Mouse (Mus musculus) brain, adult 2 months (tissue): Measurements from ENCODE around the gene Epor.

Experiments used
- DNase-seq: peaks from one replicate; pipeline ENCODE4 v3.0.0; 2011; ENCODE audit warnings: low read depth, low spot score

The Epor gene

GRCm38 (mm10) chr9:21936692-21937570 lies 26.4 kb downstream of the Epor start, which contains the start of gene Plppr2:
TSS of gene Plppr2 (plus strand) at chr9:21937033.
- peak; percentile 99 for DNase-seq

GRCm38 (mm10) chr9:21935466-21936131 lies 27.7 kb downstream of the Epor start:
- DNase-seq, result no peak

DNA sequence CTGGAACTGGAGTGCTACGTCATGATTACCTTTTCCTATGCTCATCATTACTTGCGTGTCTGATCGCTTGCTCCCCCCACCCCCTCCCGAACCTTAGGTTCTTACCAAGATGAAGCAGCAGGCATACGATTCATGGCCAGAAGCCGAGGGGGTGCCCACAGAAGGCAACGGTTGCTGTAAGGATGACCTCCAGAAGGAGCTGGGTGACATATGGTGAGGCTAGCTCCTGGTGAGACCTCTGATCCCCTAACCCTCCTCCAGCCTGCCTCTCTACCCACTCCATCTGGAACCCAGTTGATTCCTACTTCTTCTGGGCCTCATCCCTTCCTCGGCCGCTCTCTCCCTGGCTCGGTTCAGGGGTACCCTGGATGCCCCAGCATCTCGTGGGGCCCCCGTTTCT lies 29.3 kb downstream of the Epor start:
- peak; percentile 56 for DNase-seq

DNA sequence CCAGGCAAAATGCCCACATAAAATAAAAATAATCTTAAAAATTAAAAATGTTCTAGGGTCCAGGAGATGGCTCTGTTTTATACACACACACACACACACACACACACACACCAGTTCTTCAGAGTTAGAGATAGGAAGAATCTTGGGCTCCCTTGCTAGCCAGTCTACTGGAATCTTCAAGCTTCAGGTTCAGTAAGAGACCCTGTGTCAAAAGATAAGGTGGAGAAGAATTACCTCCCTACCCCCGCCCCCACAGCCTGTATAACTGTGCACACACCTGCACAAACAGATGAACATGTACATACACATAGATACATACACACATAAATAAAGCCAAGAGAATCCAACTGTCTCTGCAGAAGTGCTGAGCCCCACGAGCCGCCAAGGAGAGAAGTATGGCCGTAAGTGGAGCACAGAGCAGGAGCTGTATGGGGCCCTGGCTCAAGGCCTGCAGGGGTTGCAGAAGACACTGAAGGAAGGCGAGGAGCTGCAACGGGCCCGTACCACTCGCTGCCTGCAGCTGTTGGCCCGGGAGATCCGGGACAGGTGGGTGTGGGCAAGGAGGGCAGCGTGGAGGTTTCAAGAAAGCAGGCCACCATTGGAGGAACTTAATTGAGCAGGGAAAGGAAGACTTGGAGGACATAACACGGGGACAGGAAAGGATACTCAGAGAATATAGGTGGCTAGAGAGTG lies 30.7 kb downstream of the Epor start:
- DNase-seq, result no peak

- DNase-seq, result peak; percentile 70
These were observed 31.3 kb downstream of the Epor start for GRCm38 (mm10) chr9:21932006-21932405.

DNA sequence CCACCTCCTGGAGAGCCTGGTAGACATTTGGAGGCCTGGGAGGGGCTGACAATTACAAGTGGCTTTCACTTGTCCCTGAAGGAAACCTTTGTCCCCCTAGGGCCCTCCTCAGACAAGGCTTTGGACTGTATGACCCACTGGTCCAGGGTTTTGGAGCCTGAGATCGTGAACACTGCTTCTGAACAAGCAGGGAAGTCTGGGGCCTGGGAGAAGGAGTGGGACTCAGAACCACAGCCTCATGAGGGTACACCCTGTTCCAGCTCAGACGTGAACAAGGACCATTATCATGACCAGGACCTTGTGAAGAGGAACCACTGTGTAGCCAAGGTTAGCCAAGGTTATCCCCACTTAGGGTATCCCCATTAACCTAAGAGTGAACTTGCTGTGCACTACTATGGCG lies 34.1 kb downstream of the Epor start:
- no peak for DNase-seq

DNA sequence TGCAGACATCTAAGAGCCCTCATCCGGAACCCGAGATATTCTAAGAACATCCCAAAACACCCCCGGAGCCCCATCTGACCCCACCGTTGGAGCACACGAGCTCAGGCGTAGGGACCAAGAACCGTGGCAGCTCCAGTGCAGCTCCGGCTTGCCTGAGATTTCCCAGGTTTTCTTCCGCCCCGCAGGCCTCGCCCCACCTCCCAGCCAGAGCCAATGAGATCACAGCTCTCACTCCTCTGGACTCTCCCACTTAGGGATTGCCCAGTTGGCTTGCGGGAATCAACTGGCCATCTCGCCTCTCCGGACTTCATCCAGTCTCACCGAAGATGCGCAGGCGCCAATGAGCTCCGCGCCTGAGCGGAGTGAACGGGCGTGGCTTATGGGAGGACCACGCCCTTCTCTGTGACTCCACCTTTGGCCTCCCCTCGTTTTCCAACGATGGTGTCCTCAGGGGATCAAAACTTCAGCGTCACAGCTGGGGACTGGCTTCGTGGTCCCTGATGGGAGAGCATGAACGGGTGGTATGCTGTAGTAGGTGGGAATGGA lies 36.0 kb downstream of the Epor start, which contains the start of the genes Ccdc159 and Tmem205:
Ccdc159 (plus strand) TSS at position 264 of the 546 bp plus-strand sequence.
Tmem205 (minus strand) TSS at position 349 of the 546 bp plus-strand sequence.
- peak; percentile 100 for DNase-seq

- DNase-seq, result peak; percentile 46
These were observed 36.5 kb downstream of the Epor start for GRCm38 (mm10) chr9:21926784-21927183.

- no peak for DNase-seq
These were observed 37.2 kb downstream of the Epor start for GRCm38 (mm10) chr9:21926155-21926554.

DNA sequence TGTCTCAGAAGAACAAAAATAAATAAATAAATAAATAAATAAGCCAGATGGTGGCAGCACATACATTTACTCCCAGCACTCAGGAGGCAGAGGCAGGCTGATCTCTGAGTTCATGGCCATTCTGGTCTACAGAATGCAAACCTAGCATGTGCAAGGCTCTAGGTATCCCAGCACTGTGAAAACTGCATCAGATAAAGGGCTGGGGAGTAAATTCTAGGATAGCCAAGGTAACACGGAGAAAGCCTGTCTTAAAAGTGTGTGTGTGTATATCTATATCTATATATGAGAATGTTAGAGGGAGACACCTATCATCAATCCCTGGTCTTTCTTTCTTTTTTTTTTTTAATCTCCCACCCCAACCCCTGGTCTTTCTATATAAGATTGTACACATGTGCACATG lies 37.8 kb downstream of the Epor start:
- DNase-seq, result no peak

GRCm38 (mm10) chr9:21925034-21925433 lies 38.3 kb downstream of the Epor start:
- no peak for DNase-seq

DNA sequence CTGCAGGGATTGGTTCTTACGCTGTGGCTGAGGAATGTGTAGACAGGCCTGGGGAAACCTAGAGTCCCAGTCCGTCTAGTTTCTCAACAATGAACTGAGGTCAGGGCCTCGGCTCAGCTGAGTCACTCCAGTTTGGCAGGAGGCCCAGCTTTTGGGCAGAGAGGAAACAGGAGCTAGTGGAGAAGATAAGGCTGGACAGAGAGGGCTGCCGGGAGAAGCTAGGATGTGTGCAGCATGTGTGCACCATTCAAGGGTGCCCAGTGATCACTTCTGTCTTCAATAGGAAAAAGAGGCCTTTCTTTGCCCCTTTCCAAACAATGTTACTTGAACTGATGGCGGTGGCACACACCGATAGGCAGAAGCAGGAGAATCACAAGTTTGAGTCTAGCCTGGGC lies 39.2 kb downstream of the Epor start:
- DNase-seq, result peak; percentile 80

DNA sequence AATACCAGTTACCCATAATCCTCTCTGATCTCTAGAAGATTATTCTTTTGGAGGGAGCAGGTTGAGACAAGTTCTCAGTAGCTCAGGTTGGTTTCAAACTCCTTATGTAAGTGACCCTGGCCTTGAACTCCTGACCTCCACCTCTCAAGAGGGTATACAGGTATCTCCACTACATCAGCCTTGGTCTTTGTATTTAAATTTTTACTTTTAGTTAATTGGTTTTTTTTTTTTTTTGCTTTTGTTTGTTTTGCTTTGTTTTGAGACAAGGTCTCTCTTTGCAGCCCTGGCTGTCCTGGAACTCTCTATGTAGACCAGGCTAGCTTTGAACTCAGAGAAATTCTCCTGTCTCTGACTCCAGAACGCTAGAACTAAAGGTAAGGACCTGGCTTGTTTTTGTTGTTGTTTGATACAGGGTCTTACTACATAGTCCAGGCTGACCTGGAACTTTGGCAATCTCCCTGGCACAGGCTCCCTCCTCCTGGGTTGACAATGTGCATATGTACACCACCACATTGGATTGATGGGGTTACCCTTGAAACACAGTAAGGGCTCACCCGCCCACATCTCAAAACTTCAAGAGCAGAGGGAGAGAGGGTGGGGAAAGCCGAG lies 39.7 kb downstream of the Epor start:
- DNase-seq, result no peak

- no peak for DNase-seq
These were observed 40.3 kb downstream of the Epor start for GRCm38 (mm10) chr9:21923036-21923435.

GRCm38 (mm10) chr9:21918692-21919384 lies 44.5 kb downstream of the Epor start:
- DNase-seq, result peak; percentile 58

DNA sequence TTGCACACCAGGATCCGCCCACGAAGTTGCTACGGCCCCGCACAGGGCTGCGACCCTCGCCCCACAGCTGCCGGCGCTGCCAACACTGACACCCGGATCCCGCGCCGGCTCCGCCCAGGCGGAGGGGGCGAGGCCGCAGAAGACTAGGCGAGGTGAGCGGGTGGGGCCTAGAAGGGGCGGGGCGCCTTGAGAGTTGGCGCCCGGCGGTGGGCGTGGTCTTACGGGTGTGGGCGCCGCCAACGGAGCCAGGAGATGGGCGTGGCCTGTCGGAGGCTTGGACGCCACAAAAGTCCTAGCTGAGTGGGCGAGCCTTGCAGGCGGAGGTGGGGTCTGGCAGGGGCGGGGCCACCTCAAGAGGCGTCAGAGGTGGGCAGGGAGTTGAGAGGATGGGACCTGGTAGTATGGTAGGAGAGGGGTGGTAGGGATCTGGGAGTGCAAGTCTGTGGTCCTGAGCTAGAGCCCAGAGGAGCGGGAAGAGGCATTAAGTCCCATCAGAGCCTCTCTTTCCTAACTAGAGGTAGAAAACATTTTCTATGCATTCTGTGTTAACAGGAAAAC lies 45.2 kb downstream of the Epor start, which contains the start of gene Rab3d:
Rab3d (minus strand) TSS at position 158 of the 558 bp plus-strand sequence.
- DNase-seq, result peak; percentile 95

DNA sequence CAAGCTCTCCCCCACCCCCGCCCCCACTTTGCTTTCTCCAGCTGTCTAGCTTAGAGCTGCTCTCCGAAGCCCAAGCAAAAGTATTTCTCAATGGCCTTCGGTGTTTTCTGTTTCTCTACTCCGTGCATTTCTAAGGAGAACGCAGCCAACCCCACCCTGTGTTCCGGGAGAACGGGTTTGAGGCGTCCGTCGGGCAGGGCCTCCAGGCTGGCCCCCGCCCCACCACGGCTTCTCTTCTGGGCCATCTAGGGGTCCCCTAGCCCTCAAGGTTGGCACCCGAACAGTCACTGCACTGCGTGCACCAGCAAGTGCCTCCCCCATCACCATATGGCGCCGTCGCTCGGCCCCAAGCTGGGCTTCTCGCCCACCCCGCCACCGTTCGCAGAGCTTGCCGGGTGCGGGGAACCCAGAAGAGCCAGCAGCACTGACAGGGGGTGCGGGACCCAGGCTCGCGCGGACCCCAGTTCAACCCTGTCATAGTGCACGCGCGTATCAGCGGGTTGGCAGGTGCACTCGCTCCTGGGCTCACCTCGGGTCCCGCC lies 45.7 kb downstream of the Epor start:
- DNase-seq, result peak; percentile 84

DNA sequence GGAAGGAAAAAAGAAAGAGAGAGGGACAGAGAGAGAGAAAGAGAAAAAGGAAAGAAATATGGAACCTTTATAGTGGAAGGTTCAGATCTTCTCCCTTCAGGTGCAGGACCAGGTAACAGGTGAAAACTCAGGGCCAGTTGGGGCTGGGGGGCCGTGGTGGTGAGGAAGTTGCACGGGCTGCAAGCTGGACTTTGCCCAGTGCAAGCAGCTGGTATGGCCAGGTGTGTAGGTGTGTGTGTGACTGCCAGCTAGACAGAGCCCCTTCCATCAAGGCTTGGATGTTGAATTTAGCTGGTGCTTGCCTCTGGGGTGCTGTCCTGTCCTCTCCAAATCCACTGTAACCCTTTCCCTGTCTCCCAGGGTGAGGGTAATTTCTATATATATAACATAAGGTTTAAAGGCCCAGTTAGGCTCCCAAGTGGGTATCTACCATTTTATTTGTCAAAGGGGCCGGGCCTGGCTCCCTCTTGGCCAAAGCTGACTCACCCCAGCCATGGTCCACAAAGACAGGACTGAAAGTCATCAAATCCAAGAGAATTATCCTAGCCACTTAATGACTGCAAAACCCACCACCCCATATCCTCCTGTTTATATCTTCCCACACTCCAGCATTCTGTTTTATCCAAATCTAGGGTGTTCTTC lies 46.3 kb downstream of the Epor start:
- DNase-seq, result no peak

DNA sequence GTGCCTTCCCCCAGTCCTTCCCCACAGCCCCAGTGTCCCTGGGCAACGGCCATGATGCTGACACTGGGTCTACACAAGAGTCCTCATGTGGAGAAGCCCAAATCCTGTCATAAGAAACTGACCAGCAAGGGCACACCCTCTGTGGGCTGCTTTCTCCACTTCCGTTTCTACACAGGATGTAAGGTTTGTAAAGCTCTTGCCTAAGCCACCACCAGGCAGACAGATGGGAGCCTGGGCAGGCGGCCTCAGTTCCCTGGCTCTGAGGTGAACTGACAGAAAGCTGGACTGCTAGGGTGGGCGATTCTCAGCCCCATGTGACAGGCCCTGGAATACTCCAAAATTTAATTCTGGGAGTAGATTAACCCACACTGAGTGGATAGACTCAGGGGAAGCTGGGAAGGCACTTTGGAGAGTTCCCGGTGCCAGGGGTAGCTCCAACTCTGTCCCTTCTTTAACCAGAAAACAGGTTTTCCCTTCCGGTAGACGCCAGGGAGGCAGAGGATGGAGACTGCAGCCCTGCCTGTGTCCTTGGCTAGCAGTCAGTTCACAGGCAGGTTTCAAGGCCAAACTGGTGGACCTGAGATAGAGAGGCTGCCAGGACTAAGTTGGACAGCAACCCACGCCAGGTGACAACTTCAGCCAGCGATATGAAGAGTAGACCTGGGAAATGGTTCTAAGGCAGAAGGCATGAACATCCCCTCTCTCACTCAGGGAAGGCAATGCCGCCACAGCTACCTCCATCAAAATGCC lies 53.7 kb downstream of the Epor start:
- peak; percentile 78 for DNase-seq
